Mouse (Mus musculus) embryonic fibroblast, embryonic 13.5 days (primary cell): ENCODE results near the gene Zfp629.

Source experiments
- CTCF ChIP-seq: IDR thresholded peaks from 2 replicates; pipeline ENCODE4 v1.5.1; 2011; ENCODE audit warnings: mild to moderate bottlenecking, control low read depth, low read length, moderate library complexity, borderline replicate concordance; ENCODE audit not compliant: insufficient read depth
- POLR2A ChIP-seq: IDR thresholded peaks from 2 replicates; pipeline ENCODE4 v1.6.1; 2011; ENCODE audit warnings: low read depth, mild to moderate bottlenecking, control low read depth, low read length, moderate library complexity

- TF ChIP-seq CTCF, result no peak
- TF ChIP-seq POLR2A, result no peak; the same call in 1 of the 2 replicates
These were observed at the start of gene Zfp629 for GRCm38 (mm10) chr7:127614891-127615843.
